Mouse (Mus musculus): ENCODE measurements at regions not wholly inside any gene's neighbourhood (a gene's known extent, or its start where the extent isn't known, plus 50 kb on each side); places are given as distances from the start of the nearest gene placed in this dataset.
"Not testable (repeated sequence)": the region's sequence is repeated elsewhere in the genome, so short reads cannot be mapped to it uniquely, and the experiment has no call there.

DNA sequence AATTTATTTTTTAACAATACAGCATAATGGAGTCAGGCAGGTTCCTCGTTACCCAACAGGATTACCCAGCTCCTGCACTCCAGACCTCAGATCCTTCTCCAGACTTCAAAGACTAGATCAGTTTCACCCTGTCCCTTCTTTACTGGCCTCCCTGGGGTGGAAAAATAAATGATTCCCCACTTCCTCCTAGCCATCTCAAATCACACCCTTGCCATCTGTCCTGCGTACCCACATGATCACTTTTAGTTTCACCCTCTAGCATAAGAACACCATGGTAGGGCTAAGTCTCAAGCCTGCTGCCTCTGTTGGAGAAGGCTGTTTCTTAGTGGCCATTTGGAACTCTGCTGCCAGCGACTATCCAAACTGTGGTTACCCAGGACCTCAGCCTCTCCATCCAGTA, 222.0 kb downstream of the Plxna1 start:
- ATAC-seq (ENCODE audit: low TSS enrichment): no peak

DNA sequence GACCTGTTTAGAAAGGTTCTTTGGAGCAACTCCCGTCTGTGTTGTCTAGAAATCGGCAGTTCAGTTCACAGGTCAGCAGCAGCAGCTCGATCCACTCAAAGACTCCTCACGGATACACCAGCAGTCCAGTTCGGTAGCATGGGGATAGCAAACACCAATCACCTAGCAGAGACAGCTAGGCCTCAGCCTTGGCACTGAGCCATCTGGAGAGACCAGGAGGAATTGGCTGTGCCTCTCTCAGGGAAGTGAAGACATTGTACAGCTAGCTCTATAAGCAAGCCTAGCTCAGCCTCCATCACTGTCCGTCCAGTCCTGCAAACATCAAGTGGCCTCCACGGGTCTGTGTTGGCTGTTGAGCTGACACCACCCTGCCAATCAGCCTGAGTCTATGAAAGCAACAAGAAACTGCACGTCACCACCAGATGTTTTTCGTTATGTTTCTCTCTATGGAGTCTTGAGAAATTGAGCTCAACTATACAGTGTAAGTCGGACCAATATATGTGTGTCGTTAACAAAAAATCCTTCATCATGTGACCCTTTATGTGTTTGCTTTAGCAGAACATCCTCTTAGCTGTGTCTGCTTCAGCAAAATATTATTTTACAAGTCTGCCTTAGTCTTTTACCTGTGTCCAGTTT, 209.3 kb downstream of the Plxna1 start:
- ATAC-seq (ENCODE audit: low TSS enrichment): no peak

DNA sequence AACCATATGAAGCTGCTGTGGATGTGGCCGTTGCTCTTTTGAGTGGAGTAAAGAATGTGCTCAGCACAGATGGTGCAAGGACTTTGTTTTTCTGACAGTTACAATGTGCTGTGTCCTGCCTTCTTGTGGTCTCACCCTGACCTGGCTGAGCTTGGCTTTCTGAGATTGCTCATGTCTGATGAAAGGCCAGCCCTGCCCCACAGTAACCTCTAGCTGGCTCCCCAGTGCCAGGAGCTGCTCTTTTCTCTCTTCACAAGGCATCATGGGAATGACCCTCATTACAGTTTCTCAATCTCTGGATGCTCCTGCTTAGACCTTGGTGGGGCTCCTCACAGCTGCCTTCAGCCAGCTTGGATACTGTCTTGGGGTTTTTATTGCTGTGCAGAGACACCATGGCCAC, 204.9 kb downstream of the Plxna1 start:
- ATAC-seq (ENCODE audit: low TSS enrichment): no peak

DNA sequence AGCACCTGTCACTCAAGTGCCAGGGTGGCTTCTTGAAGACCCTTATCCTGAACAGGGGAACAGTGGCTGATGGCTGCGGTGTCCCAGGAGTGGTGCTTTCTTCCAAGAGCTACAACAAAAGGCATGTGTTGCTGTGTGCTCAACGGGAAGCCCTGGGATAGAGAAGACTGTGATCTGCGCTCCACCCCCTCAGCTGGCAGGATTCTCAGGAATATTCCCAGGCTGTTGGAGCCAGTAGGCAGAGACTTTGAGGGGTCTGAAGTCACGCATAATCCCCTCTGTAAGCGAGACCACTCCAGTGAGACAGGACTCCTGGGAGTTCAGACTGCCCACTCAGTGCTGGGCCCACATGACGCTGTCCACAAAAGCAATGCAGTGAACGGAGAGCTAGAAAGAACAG, 202.4 kb downstream of the Plxna1 start:
- ATAC-seq (ENCODE audit: low TSS enrichment): peak; percentile 80

DNA sequence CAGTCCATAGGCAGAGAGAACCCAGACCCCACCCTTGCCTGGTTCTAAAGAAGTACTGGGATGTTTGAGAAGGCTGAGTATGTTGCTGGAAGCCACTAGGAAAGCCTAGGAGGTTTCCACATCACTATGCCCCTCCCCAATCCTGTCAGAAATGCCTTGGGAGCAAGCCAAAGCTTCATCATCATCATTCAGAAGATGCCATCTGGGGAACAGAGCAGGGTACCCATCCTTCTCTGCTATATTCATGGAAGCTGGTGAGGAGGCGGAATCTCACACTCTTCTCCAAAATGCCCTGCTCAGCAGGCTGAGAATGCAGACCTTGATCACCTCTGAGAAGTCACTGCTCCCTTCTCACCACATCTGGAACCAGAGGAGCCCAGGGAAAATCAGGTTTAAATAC, 200.7 kb downstream of the Plxna1 start:
- ATAC-seq (ENCODE audit: low TSS enrichment): peak; percentile 48

DNA sequence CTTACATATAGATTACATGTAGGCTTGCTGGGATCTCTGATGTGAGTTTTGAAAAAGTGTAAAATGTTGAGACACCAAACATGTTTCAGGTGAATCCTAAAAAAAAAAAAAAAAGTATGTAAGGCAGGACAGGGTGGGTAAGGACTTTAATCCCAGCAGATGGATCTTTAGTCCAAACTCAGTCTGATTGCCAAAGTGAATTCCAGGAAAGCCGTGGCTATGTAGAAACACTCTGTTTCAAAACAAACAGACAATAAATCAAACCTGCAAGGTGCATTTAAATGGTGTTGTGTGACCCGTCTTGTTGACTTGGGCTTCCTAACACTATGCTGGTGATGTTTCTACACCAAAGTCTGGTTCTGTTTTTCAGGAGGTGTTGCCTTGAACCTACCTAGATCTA, 192.9 kb downstream of the Plxna1 start:
- ATAC-seq (ENCODE audit: low TSS enrichment): no peak

DNA sequence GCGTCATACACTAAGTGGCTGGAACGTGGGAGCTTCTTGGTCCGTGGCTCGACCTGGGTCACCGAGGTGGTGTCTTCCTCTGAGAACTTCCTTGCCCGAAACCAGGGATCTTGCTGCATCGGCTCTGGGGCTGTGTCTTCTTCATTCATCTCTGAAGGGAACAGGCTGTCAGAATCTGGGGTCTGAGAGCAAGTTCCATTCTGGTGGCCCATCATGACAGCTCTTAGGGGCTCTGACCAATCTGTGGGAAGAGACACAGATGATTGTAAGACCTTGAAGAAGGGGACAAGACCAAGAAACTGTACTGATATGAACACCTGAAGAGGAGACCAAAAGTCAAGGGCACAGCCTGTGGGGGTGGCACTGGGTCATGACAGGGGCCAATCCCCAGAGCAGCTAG, 177.5 kb downstream of the Plxna1 start:
- ATAC-seq (ENCODE audit: low TSS enrichment): not testable (repeated sequence)

DNA sequence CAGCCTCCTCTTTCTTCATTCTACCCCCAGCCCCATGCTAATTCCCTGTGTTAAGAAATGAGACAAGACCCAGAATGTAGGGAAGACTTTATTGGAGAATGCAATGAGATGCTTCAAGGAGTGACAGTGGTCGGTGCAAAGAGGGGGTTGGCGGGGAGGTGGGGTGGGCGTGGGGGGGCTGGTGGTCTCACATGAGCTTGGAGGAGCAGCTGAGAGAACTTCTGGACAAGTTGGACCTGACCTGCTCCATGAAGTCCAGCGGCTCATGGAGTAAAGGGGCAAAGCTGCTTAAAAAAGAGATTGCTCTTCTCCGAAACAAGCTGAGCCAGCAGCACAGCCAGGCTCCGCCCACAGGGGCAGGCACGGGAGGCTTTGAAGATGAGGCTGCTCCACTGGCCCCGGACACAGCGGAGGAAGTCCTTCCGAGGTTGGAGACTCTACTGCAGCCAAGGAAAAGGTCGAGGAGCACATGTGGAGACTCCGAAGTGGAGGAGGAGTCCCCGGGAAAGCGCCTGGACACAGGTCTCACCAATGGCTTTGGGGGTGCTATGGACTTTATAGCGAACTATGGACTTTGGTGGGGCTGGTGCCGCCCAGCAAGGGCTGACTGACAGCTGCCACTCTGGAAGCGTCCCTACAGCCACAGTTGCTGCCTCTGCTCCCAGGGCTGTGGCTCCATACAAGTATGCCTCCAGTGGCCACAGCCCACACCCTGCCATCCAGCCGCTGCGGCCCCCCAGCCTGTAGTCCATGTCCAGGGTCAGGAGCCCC, 161.7 kb downstream of the Plxna1 start:
- not testable (repeated sequence) for ATAC-seq (ENCODE audit: low TSS enrichment)

DNA sequence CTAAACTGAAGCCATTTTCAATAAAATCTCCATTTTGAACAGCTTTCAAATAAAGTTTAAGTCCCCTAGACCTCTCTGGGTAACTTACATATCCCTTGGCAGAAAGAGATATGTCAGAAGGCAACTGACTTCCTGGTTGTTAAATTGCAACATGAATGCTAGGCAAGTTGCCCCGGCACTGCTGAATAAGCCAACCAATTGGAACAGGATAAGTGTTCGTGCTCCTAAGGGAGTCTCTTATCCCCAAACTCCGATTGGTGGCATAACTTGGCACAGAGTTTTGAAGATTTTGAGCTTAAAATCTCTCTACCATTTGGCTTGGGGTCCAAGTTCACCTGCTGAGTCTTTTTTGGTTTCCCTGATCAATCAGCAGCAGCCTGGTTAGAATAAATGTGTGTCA, 147.4 kb downstream of the Plxna1 start:
- no peak for ATAC-seq (ENCODE audit: low TSS enrichment)

DNA sequence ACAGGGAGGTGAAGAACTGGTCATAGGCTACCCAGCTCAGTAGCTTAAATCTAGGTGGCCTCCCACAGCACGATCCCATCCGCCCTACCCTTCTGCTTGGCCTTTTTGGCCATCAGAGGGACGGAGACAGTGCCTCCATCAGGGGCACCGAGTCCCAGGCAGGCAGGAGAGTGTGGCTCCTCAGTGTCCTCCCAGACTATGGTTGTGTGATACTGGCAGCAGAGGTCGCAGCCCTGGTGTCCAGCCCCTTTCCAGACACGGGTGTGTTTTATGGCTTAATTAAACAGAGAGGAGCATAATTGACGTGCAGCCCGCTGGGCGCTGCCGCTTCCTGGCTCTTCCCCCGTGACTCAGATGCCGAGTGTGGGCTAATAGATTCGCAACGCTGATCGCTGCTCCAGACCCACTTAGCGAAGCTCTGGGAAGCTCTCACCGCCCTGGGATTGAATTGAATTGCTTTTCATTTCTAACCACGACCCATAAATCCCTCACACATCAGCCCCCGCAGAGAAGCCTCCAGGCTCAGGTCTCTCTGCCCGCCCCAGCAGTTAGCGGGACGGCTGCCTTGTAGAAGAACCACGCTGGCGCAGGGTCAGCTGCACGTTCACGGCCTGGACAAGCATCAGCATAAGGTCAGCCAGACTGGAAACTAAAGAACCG, 126.9 kb downstream of the Plxna1 start:
- ATAC-seq (ENCODE audit: low TSS enrichment): 0 out of 2 replicates have a peak, but pooled peaks have one; percentile 17

DNA sequence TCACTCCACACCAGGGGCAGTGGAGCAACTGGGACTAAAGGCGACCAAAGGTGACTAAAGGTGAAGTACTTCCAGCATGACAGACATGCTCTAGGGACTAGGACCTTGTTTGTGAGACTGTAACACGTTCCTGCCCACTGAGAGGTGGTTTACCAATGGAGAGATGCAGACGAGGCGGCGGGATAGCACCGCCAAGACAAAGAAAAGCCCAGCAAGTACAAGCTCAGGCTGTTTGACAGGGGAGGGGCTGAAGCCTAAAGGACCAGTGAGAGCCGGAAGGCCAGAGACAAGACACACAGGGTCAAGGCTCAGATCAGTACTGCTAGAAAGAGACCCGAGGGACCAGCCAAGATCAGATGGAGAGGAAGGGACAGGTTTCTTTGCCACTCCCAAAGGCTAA, 126.2 kb downstream of the Plxna1 start:
- no peak for ATAC-seq (ENCODE audit: low TSS enrichment)

DNA sequence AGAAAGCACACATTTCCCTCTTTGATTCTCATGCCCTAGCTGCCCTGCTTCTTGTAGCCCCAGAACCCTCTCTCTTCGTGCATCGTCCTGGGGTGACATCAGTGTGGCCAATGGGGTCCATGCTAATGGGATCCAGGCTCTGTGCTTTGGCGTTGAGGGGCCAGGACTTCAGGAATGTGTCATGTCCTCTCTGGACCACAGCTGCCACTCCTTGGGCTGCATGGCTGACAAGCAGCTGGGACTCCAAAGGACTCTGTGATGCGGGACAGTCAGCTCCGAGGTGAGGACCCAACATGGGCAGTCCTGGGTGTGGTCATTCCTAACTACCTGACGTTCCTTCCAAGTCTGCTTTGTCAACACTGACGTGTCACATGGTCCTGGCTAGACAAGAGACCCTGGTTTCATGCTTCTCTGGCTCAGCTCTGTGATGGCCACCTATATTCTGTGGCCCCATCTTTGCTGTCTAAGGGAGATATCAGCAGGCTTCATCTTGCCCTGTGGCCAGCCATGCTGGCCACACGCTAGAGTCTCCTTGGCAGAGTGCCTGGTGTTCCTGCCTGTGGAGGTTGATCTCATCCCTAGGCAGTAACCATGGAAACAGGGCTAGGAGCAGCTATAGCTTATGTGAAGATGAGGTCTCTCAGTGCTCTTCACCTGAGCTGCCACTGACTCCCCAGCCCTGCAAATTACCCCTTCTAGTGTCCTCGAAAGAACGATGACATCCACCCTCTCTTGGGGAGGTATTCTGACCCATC, 125.4 kb downstream of the Plxna1 start:
- ATAC-seq (ENCODE audit: low TSS enrichment): peak; percentile 59

DNA sequence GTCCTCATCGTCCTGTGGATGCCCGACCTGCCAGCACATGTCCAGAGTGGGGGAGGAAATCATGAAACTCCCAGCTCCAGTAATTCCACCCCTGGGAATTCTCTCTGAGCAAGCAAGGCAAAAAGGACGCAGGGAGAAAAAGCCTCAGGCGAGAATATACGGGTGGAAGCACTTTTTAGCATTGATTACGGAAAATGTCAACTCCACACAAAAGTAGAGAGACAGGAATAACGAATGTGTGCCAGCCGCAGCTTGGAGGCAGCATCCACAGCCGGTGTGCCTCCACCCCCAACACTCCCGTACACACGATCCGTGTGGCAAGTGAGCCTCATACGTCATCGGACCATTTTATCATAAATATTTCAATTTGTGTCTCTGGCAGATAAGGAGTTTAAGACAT, 123.5 kb downstream of the Plxna1 start:
- peak; percentile 62 for ATAC-seq (ENCODE audit: low TSS enrichment)

DNA sequence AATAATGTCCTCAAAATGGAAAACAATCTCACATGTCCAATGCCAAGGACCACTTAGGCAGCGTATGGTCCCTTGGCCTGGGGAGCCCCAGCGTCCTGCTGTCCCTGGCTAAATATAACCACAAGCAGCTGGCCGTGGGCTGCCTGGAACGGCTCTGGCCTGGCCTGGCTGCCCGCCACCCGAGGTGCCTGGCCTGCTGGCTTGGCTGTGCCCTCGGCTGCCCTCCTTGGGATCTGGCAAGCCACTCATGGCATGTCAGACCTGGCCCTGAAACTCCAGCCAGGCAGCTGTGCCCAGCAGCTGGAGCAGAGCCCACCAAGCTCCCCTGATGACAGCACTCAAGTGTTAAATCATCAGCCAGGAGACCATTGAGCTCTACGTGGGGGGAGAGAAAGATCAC, 122.9 kb downstream of the Plxna1 start:
- ATAC-seq (ENCODE audit: low TSS enrichment): no peak

DNA sequence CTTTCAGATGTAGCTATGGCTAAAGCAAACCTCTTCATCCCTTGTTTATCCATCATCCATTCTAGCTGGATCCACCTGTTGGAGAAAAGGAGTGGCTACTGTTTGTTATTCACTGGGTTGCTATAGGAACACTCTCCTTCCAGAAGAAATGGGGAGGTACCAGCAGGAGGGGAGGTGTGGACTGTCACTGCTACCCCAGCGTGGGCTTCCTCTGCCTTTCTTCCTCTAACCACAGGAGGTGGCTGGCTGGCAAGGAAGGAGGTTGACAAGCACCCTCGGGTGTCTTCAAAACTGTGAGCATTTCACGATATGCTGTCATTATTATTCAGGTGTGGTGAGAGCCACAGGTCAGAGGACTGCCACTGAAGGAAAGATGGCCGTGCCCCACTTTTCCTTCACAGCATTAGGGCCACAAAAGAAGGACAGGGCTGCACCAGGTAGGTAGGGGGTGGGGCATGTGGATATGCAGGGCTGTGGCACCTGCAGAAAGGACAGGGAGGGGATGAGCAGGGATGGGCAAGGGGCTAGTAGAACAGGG, 122.2 kb downstream of the Plxna1 start:
- peak; percentile 35; the same call in 1 of the 2 replicates for ATAC-seq (ENCODE audit: low TSS enrichment)

DNA sequence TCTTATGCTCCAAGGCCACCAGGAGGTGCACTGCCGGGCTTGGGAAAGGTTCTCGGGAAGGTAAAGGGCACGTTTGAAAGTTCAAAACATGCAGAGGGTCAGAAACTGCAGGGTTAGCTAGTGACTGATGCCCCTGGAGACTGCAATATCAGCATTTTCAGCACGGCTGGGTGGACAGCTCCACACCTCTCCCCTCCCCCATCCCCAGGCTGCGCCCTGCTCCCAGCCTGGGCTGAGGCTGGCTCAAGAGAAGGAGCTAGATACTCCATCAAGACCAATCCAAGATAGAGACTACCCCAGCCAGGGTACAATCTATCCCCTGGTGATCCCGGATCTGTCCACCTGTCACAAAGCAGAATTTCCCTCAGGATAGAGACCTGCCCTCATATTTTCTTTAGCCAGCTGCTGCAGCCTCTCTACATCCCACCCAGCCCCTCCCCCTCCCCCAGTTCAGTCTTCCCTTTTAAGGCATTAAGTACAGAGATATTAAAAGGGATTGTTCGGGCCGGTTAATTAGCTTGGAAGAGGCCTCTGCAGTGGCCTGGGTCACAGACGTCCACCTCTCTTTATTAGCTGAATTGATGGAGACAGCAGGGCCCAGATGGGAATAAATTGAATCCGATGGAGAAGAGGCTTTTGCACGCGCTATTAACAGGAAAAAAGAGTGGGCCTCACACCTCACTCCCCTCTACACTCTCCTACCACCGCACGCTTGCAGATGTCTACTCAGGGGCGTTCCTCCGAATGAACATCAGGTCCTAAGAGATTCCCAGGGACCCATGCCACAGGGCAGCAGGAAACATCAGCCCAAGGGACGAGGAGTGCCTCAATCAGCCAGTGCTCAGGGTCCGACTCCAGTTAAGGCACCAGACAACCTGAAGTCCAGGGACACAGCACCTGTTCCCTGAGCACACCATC, 119.8 kb downstream of the Plxna1 start:
- no peak for ATAC-seq (ENCODE audit: low TSS enrichment)

DNA sequence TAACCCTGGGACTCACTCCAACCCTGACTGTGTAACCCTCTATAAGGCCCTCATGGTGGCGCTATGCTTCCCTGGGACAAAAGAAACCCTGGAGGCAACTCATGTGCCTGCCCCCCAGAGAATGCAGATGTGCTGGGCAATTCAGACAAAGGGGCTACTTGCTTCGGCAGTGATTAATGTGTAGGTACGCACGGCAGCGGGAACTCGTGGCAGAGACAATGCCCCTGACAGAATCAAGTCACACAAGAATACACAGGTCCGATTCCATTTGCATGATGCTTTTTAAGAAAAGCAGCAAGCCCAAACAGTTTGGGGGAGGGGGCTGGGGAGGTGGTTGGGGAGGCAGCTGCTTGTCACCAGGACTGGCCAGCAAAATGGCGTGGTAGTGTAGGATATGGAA, 116.9 kb downstream of the Plxna1 start:
- ATAC-seq (ENCODE audit: low TSS enrichment): no peak

DNA sequence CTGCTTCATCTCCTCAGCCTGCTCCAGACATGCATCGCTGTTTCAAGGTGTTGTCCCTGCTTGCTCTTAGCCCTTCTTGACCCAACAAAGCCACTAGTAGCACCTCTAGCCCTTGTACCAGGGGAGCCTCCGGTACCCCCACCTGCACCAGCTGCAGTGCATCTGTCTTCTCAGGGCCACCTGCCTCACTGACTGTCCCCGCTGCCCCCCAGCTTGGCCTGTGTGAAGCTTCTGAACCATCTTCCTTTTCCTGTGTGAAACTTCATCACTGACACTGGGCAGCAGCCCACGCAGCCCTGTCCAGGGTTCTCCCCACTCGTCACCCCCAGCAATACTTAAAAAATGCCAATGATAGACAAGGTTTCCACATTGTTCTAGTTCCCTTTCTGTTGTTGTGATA, 116.2 kb downstream of the Plxna1 start:
- no peak for ATAC-seq (ENCODE audit: low TSS enrichment)

DNA sequence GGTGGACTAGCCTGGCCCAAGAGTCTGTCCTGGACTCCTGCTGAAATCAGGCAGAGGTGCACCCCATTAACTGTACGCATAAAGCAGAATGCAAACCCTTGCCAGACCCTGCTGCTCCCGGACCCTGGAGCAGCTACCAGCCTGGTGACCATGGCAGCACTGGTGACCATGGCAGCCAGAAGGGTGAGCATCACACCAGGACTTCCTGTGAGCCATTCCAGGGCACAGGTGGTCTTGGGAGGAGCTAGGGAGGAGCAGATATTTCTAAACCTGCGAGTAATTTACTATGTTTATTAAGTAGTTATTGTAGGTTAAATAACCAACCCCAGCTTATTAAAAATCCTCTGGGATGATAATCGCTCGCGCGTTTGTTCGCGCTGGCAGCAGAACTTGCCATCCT, 113.8 kb downstream of the Plxna1 start:
- no peak for ATAC-seq (ENCODE audit: low TSS enrichment)

DNA sequence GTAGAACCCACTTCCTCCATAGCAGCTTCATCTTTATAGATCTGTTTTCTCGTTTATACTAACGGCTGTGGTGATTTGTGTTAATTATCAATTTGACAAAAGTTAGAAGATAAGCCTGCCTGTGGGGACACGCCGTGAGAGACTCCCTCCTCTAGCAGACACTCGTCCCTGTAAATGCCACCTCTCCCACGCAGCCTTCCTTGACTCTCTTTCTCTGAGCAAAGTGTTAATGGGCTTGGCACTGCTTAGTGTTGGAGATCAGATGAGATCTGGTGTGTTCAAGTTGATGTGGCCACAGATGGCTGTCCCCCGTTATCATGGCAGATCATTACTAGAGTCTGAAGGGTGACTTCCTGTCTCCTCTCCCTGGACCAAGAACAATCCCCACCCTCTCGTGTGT, 113.1 kb downstream of the Plxna1 start:
- peak; percentile 74 for ATAC-seq (ENCODE audit: low TSS enrichment)

DNA sequence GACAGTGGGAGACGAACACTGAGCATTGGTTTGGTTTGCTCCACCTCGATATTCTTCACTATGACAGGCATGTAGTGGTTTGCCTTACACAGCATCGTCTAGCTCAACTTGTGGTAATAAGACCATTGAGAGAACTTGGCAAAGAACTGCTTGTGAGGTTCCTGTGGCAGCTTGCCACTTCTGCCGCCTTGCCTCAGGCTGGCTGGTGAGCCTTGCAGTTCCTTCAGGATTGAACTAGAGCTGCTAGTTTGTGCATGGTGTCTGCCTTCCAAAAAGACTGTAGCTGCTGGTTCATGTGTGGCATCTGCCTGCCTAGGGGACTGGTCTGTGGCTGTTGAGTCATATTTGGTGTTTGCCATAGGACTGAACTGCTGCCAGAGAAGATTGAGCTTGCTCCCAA, 110.8 kb downstream of the Plxna1 start:
- peak; percentile 53 for ATAC-seq (ENCODE audit: low TSS enrichment)

Measured in frontal cortex, adult (tissue).